Mouse (Mus musculus) heart, adult 2 months (tissue): ENCODE measurements around the gene Tbc1d21.

Experiments used
- CTCF ChIP-seq: fragments of 200-600 bp; IDR thresholded peaks from 2 replicates; pipeline ENCODE4 v1.8.1; 2022; ENCODE audit warnings: antibody characterized with exemption, mild to moderate bottlenecking, moderate library complexity
- POLR2A ChIP-seq: fragments of 200-500 bp; IDR thresholded peaks from 2 replicates; pipeline ENCODE4 v1.6.1; 2011; ENCODE audit warnings: mild to moderate bottlenecking, low read depth, low read length, control low read depth; ENCODE audit not compliant: insufficient read depth

DNA sequence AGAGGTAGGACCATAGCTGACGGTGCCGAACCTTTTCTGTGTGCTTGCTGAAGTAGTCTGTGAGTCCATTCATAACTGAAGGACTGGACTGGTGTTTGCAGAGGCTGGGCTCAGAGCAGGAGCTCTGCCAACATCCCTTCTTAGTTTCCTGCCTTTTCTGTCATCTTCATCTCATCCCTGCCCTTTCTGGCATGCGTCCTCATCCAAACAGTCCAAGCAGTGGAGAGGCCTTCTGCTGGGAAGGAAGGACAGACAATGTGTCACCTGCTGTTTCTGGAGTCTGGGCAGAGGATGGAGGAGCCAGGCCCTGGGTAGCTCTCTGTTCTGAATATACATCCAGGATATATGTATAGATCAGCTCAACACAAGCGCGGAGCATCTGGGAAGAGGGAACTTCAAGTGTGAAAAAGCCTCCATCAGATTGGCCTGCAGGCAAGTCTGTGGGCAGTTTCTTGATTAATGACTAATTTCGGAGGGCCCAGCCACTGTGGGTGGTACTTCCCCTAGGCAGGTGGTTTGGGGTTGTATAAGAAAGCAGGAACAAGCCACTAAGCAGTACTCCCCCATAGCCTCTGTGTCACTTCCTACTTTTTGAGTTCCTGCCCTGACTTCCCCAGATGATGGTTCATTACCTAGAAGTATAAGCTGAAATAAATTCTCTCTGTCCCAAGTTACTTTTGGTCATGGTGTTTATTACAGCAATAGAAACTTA lies 31.3 kb upstream of the Tbc1d21 start:
- no peak for TF ChIP-seq POLR2A
- no peak for TF ChIP-seq CTCF
